15 mouse cellular contexts compared by ENCODE assay signal in genomic region chr7:28441776-28442485, GRCm38 (mm10). TPM values are rescaled to one million over a fixed set of nuclear protein-coding genes. Genes with fewer than 3 reads are reported as not detected.
DNase-seq lines count a peak whose midpoint lies in the region; ATAC-seq lines count a peak whose summit lies in the region.
"Had no signal": no experiment of that assay in that cellular context is flagged by ENCODE, and none has a peak within 500 bp of the region (broad histone marks: within the 10 kb centered on the region; RNA-seq: fewer than 3 reads in every experiment).

No protein-coding gene starts in this region.

- H3K4me1 ChIP-seq in intestine, embryonic 15.5 days (replicated peaks), result 0 out of 2 replicates have a peak, but pooled peaks cover 4% of the 10 kb centered on the region
- H3K4me1 ChIP-seq in intestine, embryonic 16.5 days (ENCODE audit: control insufficient read depth, insufficient read depth, low read length), result no peaks in the 10 kb centered on the region
- peaks cover 36% of the 10 kb centered on the region for H3K4me1 ChIP-seq in liver, embryonic 13.5 days (replicated peaks)

- 0 out of 2 replicates have a peak overlapping the region, but pooled peaks have one; percentile 9 for H3K4me2 ChIP-seq in intestine, embryonic 15.5 days (replicated peaks)
- H3K4me2 ChIP-seq in intestine, embryonic 16.5 days (ENCODE audit: low read depth, low read length), result no peak overlapping the region
- peak overlapping the region; percentile 29 for H3K4me2 ChIP-seq in liver, embryonic 13.5 days
- H3K4me2 ChIP-seq: forebrain, embryonic 13.5 days; neural tube, embryonic 12.5 days had no signal

- DNase-seq in thymus, postnatal 14 days, result peak; percentile 35
- DNase-seq in thymus, postnatal 0 days (ENCODE audit: low spot score), result no peak
- no peak for DNase-seq in liver, embryonic 13.5 days
- DNase-seq in urinary bladder, adult 2 months (ENCODE audit: low spot score), result no peak
- no peak for DNase-seq in adrenal gland, postnatal 10 days
- DNase-seq: cerebellum, adult 2 months; heart, postnatal 14 days; midbrain, embryonic 14.5 days had no signal

- no peak for ATAC-seq in intestine, embryonic 15.5 days
- no peak for ATAC-seq in intestine, embryonic 16.5 days
- no peak for ATAC-seq in liver, embryonic 13.5 days (ENCODE audit: low read depth)
- ATAC-seq: CD4-positive, CD25-positive, alpha-beta regulatory T cell, adult 4 months; forebrain, embryonic 13.5 days; hindbrain, postnatal 0 days had no signal

- 87% methylated on average over 13 of the region's 14 CpGs for WGBS in intestine, embryonic 15.5 days
- WGBS in intestine, embryonic 16.5 days, result 87% methylated on average over 13 of the region's 14 CpGs
- 51% methylated on average over 14 of the region's 14 CpGs for WGBS in liver, embryonic 13.5 days (ENCODE audit: insufficient replicate concordance)

- H3K27ac ChIP-seq in intestine, embryonic 15.5 days, result no peak overlapping the region
- H3K27ac ChIP-seq in intestine, embryonic 16.5 days (ENCODE audit: low read length), result no peak overlapping the region
- H3K27ac ChIP-seq in liver, embryonic 13.5 days, result peak overlapping the region; percentile 61
- H3K27ac ChIP-seq: forebrain, embryonic 13.5 days; hindbrain, postnatal 0 days; layer of hippocampus, adult 2 months; neural tube, embryonic 12.5 days had no signal

- no peaks in the 10 kb centered on the region; the same call in 1 of the 2 replicates for H3K27me3 ChIP-seq in intestine, embryonic 15.5 days (replicated peaks)
- no peaks in the 10 kb centered on the region for H3K27me3 ChIP-seq in intestine, embryonic 16.5 days (replicated peaks; ENCODE audit: control insufficient read depth, insufficient read depth, low read length)
- no peaks in the 10 kb centered on the region for H3K27me3 ChIP-seq in liver, embryonic 13.5 days

- no peaks in the 10 kb centered on the region for H3K9me3 ChIP-seq in intestine, embryonic 15.5 days
- H3K9me3 ChIP-seq in intestine, embryonic 16.5 days (ENCODE audit: control insufficient read depth, low read length), result no peaks in the 10 kb centered on the region
- no peaks in the 10 kb centered on the region for H3K9me3 ChIP-seq in liver, embryonic 13.5 days (replicated peaks)
- H3K9me3 ChIP-seq: forebrain, embryonic 13.5 days; neural tube, embryonic 12.5 days had no signal

- no peak overlapping the region for H3K9ac ChIP-seq in intestine, embryonic 15.5 days
- no peak overlapping the region for H3K9ac ChIP-seq in intestine, embryonic 16.5 days (ENCODE audit: low read depth, low read length)
- 0 out of 2 replicates have a peak overlapping the region, but pooled peaks have one; percentile 17 for H3K9ac ChIP-seq in liver, embryonic 13.5 days
- H3K9ac ChIP-seq: forebrain, embryonic 13.5 days; neural tube, embryonic 12.5 days had no signal

- no peaks in the 10 kb centered on the region for H3K36me3 ChIP-seq in intestine, embryonic 15.5 days
- H3K36me3 ChIP-seq in intestine, embryonic 16.5 days (ENCODE audit: control insufficient read depth, insufficient read depth, low read length), result no peaks in the 10 kb centered on the region
- H3K36me3 ChIP-seq in liver, embryonic 13.5 days, result no peaks in the 10 kb centered on the region
- H3K36me3 ChIP-seq: neural tube, embryonic 12.5 days had no signal

- no peak overlapping the region for H3K4me3 ChIP-seq in intestine, embryonic 15.5 days (replicated peaks)
- H3K4me3 ChIP-seq in intestine, embryonic 16.5 days (ENCODE audit: low read length), result no peak overlapping the region
- peak overlapping the region; percentile 12; the same call in 1 of the 2 replicates for H3K4me3 ChIP-seq in liver, embryonic 13.5 days (replicated peaks)
- H3K4me3 ChIP-seq: forebrain, embryonic 13.5 days; layer of hippocampus, adult 2 months; neural tube, embryonic 12.5 days had no signal

RNA-seq across cellular contexts. Expression of gene Gmfg, which starts 4.7 kb away (rescaled TPM):
- polyA plus RNA-seq in intestine, embryonic 15.5 days (2015; fragmentation: Nextera tagmentation; extraction: Ambion mirVana), result 17.5 and 19.9 TPM in 2 replicates
- polyA plus RNA-seq in intestine, embryonic 16.5 days (2015; fragmentation: Nextera tagmentation; extraction: Ambion mirVana), result 17.8 and 19.4 TPM in 2 replicates
- 777 and 920 TPM in 2 replicates for polyA plus RNA-seq in thymus, postnatal 0 days (2015; fragmentation: Nextera tagmentation; extraction: Ambion mirVana)
- 32.1 and 32.9 TPM in 2 replicates for polyA plus RNA-seq in liver, embryonic 13.5 days (2015; fragmentation: Nextera tagmentation; extraction: Ambion mirVana)
- 18.6 and 20.7 TPM in 2 replicates for polyA plus RNA-seq in urinary bladder, adult 2 months (2012; rRNA removed)
- total RNA-seq in adrenal gland, postnatal 10 days (2021), result 10 to 100 TPM; 23.3 to 24.7 TPM

RNA-seq across cellular contexts. Expression of gene Lrfn1, which starts 9.8 kb away (rescaled TPM):
- 1.9 and 2.7 TPM in 2 replicates for polyA plus RNA-seq in intestine, embryonic 15.5 days (2015; fragmentation: Nextera tagmentation; extraction: Ambion mirVana)
- 1.1 and 1.3 TPM in 2 replicates for polyA plus RNA-seq in intestine, embryonic 16.5 days (2015; fragmentation: Nextera tagmentation; extraction: Ambion mirVana)
- 0.86 and 1.1 TPM in 2 replicates for polyA plus RNA-seq in thymus, postnatal 0 days (2015; fragmentation: Nextera tagmentation; extraction: Ambion mirVana)
- polyA plus RNA-seq in liver, embryonic 13.5 days (2015; fragmentation: Nextera tagmentation; extraction: Ambion mirVana), result 0.15 and 0.36 TPM in 2 replicates
- 3.9 and 4.3 TPM in 2 replicates for polyA plus RNA-seq in urinary bladder, adult 2 months (2012; rRNA removed)
- total RNA-seq in adrenal gland, postnatal 10 days (2021), result 10 to 100 TPM in 1 of 2 experiments, 1 to 10 TPM in 1; 9.2 to 13.0 TPM
- polyA plus RNA-seq: CD4-positive, CD25-positive, alpha-beta regulatory T cell, adult 4 months had no signal

RNA-seq across cellular contexts. Expression of gene Paf1, which starts 49.2 kb away (rescaled TPM):
- 70.8 and 78.9 TPM in 2 replicates for polyA plus RNA-seq in intestine, embryonic 15.5 days (2015; fragmentation: Nextera tagmentation; extraction: Ambion mirVana)
- polyA plus RNA-seq in intestine, embryonic 16.5 days (2015; fragmentation: Nextera tagmentation; extraction: Ambion mirVana), result 69.2 and 78.7 TPM in 2 replicates
- 59.3 and 64.0 TPM in 2 replicates for polyA plus RNA-seq in thymus, postnatal 0 days (2015; fragmentation: Nextera tagmentation; extraction: Ambion mirVana)
- polyA plus RNA-seq in liver, embryonic 13.5 days (2015; fragmentation: Nextera tagmentation; extraction: Ambion mirVana), result 30.7 and 33.4 TPM in 2 replicates
- polyA plus RNA-seq in urinary bladder, adult 2 months (2012; rRNA removed), result 108 and 130 TPM in 2 replicates
- 10 to 100 TPM; 56.5 to 59.2 TPM for total RNA-seq in adrenal gland, postnatal 10 days (2021)

RNA-seq across cellular contexts. Expression of gene Med29, which starts 49.4 kb away (rescaled TPM):
- 48.3 and 50.0 TPM in 2 replicates for polyA plus RNA-seq in intestine, embryonic 15.5 days (2015; fragmentation: Nextera tagmentation; extraction: Ambion mirVana)
- 52.6 and 53.9 TPM in 2 replicates for polyA plus RNA-seq in intestine, embryonic 16.5 days (2015; fragmentation: Nextera tagmentation; extraction: Ambion mirVana)
- polyA plus RNA-seq in thymus, postnatal 0 days (2015; fragmentation: Nextera tagmentation; extraction: Ambion mirVana), result 42.0 and 42.5 TPM in 2 replicates
- polyA plus RNA-seq in liver, embryonic 13.5 days (2015; fragmentation: Nextera tagmentation; extraction: Ambion mirVana), result 28.1 and 31.8 TPM in 2 replicates
- polyA plus RNA-seq in urinary bladder, adult 2 months (2012; rRNA removed), result 25.6 and 30.8 TPM in 2 replicates
- total RNA-seq in adrenal gland, postnatal 10 days (2021), result 10 to 100 TPM; 19.8 to 25.9 TPM

Comparison
In these comparisons a context has a peak if more than half of its experiments do, and no peak if none do; other contexts are left out.
1. RNA of gene Gmfg, which starts 4.7 kb away (polyA plus RNA-seq): 777 to 920 TPM in thymus, postnatal 0 days; 32.1 to 32.9 TPM in liver, embryonic 13.5 days, 18.6 to 20.7 TPM in urinary bladder, adult 2 months, 17.5 to 19.9 TPM in intestine, embryonic 15.5 days and 17.8 to 19.4 TPM in intestine, embryonic 16.5 days; every median in the first group is over 10 times any median in the second.